Mouse (Mus musculus): ENCODE measurements around the gene Tpsg1. TPM values are rescaled to one million over a fixed set of nuclear protein-coding genes. Genes with fewer than 3 reads are reported as not detected.

The Tpsg1 gene
- polyA plus RNA-seq (2016; fragmentation: Nextera tagmentation; extraction: Ambion mirVana), result 0.31 and 0.43 TPM in 2 replicates

- Histone ChIP-seq H3K4me1 (no peaks in the 10 kb centered on the region), H3K27me3 (replicated peaks) (peaks cover 5% of the 10 kb centered on the region; the same call in 1 of the 2 replicates), H3K4me3 (no peak within 1 kb of the TSS), H3K9me3 (no peaks in the 10 kb centered on the region), H3K27ac (no peak within 1 kb of the TSS), H3K9ac (no peak within 1 kb of the TSS), H3K36me3 (no peaks in the 10 kb centered on the region), H3K4me2 (replicated peaks) (no peak within 1 kb of the TSS)
- WGBS, result 81% methylated on average over 3 of the region's 3 CpGs
- no peak for ATAC-seq (ENCODE audit: low FRiP score, low read depth)
These were observed at the start of gene Tpsg1 for GRCm38 (mm10) chr17:25368973-25369372. TSS of gene Tpsg1 (plus strand) at chr17:25369273.

GRCm38 (mm10) chr17:25320819-25321218 lies 48.3 kb upstream of the Tpsg1 start:
- H3K27me3 ChIP-seq (replicated peaks), result peaks cover 3% of the 10 kb centered on the region; the same call in 1 of the 2 replicates
- H3K4me2 ChIP-seq (replicated peaks), result no peak overlapping the region
- no peaks in the 10 kb centered on the region for H3K9me3 ChIP-seq
- H3K4me1 ChIP-seq, result no peaks in the 10 kb centered on the region
- H3K9ac ChIP-seq, result no peak overlapping the region
- ATAC-seq (ENCODE audit: low FRiP score, low read depth), result no peak
- no peak overlapping the region for H3K27ac ChIP-seq
- 93% methylated on average over 8 of the region's 8 CpGs for WGBS
- H3K4me3 ChIP-seq, result no peak overlapping the region
- no peaks in the 10 kb centered on the region for H3K36me3 ChIP-seq

- Histone ChIP-seq H3K27ac (no peak overlapping the region), H3K4me3 (no peak overlapping the region), H3K4me1 (no peaks in the 10 kb centered on the region), H3K27me3 (replicated peaks) (peaks cover 3% of the 10 kb centered on the region; the same call in 1 of the 2 replicates), H3K36me3 (no peaks in the 10 kb centered on the region), H3K9me3 (no peaks in the 10 kb centered on the region), H3K9ac (no peak overlapping the region), H3K4me2 (replicated peaks) (no peak overlapping the region)
- 24% methylated on average over 2 of the region's 2 CpGs for WGBS
- no peak for ATAC-seq (ENCODE audit: low FRiP score, low read depth)
These were observed 46.1 kb upstream of the Tpsg1 start for GRCm38 (mm10) chr17:25322930-25323329.

GRCm38 (mm10) chr17:25332321-25332720 lies 36.8 kb upstream of the Tpsg1 start:
- no peak overlapping the region for H3K27ac ChIP-seq
- peaks cover 5% of the 10 kb centered on the region for H3K27me3 ChIP-seq (replicated peaks)
- H3K9me3 ChIP-seq, result no peaks in the 10 kb centered on the region
- H3K4me1 ChIP-seq, result no peaks in the 10 kb centered on the region
- no peak for ATAC-seq (ENCODE audit: low FRiP score, low read depth)
- H3K9ac ChIP-seq, result no peak overlapping the region
- no peak overlapping the region for H3K4me2 ChIP-seq (replicated peaks)
- H3K36me3 ChIP-seq, result no peaks in the 10 kb centered on the region
- WGBS, result 79% methylated on average over 9 of the region's 9 CpGs
- no peak overlapping the region for H3K4me3 ChIP-seq

- WGBS, result 1% methylated on average over 8 of the region's 8 CpGs
- no peaks in the 10 kb centered on the region for H3K4me1 ChIP-seq
- peaks cover 5% of the 10 kb centered on the region for H3K27me3 ChIP-seq (replicated peaks)
- H3K27ac ChIP-seq, result no peak overlapping the region
- no peak overlapping the region for H3K4me3 ChIP-seq
- no peak overlapping the region for H3K9ac ChIP-seq
- no peak for ATAC-seq (ENCODE audit: low FRiP score, low read depth)
- no peak overlapping the region for H3K4me2 ChIP-seq (replicated peaks)
- no peaks in the 10 kb centered on the region for H3K9me3 ChIP-seq
- H3K36me3 ChIP-seq, result no peaks in the 10 kb centered on the region
These were observed 35.1 kb upstream of the Tpsg1 start for GRCm38 (mm10) chr17:25333943-25334342.

GRCm38 (mm10) chr17:25338218-25338617 lies 30.9 kb upstream of the Tpsg1 start:
- H3K36me3 ChIP-seq, result no peaks in the 10 kb centered on the region
- no peak for ATAC-seq (ENCODE audit: low FRiP score, low read depth)
- peaks cover 1% of the 10 kb centered on the region for H3K27me3 ChIP-seq (replicated peaks)
- WGBS, result 78% methylated on average over 4 of the region's 4 CpGs
- H3K27ac ChIP-seq, result no peak overlapping the region
- H3K9ac ChIP-seq, result no peak overlapping the region
- H3K4me1 ChIP-seq, result no peaks in the 10 kb centered on the region
- H3K4me3 ChIP-seq, result no peak overlapping the region
- H3K9me3 ChIP-seq, result no peaks in the 10 kb centered on the region
- H3K4me2 ChIP-seq (replicated peaks), result no peak overlapping the region

GRCm38 (mm10) chr17:25340003-25340402 lies 29.1 kb upstream of the Tpsg1 start:
- no peak overlapping the region for H3K9ac ChIP-seq
- H3K27me3 ChIP-seq (replicated peaks), result no peaks in the 10 kb centered on the region; the same call in none of the 2 replicates
- ATAC-seq (ENCODE audit: low FRiP score, low read depth), result no peak
- no peaks in the 10 kb centered on the region for H3K36me3 ChIP-seq
- no peaks in the 10 kb centered on the region for H3K4me1 ChIP-seq
- H3K4me2 ChIP-seq (replicated peaks), result no peak overlapping the region
- no peak overlapping the region for H3K27ac ChIP-seq
- H3K4me3 ChIP-seq, result no peak overlapping the region
- WGBS, result 87% methylated on average over 6 of the region's 6 CpGs
- H3K9me3 ChIP-seq, result no peaks in the 10 kb centered on the region

GRCm38 (mm10) chr17:25341490-25341889 lies 27.6 kb upstream of the Tpsg1 start:
- WGBS, result 77% methylated on average over 3 of the region's 3 CpGs
- no peak overlapping the region for H3K4me2 ChIP-seq (replicated peaks)
- no peak for ATAC-seq (ENCODE audit: low FRiP score, low read depth)
- H3K9ac ChIP-seq, result no peak overlapping the region
- H3K9me3 ChIP-seq, result no peaks in the 10 kb centered on the region
- no peak overlapping the region for H3K4me3 ChIP-seq
- no peaks in the 10 kb centered on the region for H3K4me1 ChIP-seq
- no peaks in the 10 kb centered on the region for H3K36me3 ChIP-seq
- H3K27me3 ChIP-seq (replicated peaks), result no peaks in the 10 kb centered on the region; the same call in 1 of the 2 replicates
- no peak overlapping the region for H3K27ac ChIP-seq

- no peak within 1 kb of the TSS for H3K27ac ChIP-seq
- H3K9ac ChIP-seq, result no peak within 1 kb of the TSS
- H3K4me1 ChIP-seq, result no peaks in the 10 kb centered on the region
- H3K36me3 ChIP-seq, result no peaks in the 10 kb centered on the region
- H3K9me3 ChIP-seq, result no peaks in the 10 kb centered on the region
- WGBS, result 93% methylated on average over 4 of the region's 4 CpGs
- H3K4me3 ChIP-seq, result no peak within 1 kb of the TSS
- H3K27me3 ChIP-seq (replicated peaks), result no peaks in the 10 kb centered on the region
- no peak for ATAC-seq (ENCODE audit: low FRiP score, low read depth)
- H3K4me2 ChIP-seq (replicated peaks), result no peak within 1 kb of the TSS
These were observed 23.6 kb upstream of the Tpsg1 start, which contains the start of gene Tpsab1 for GRCm38 (mm10) chr17:25345462-25345861. TSS of gene Tpsab1 (minus strand) at chr17:25345562.

GRCm38 (mm10) chr17:25361291-25361690 lies 7.8 kb upstream of the Tpsg1 start:
- Histone ChIP-seq H3K27ac (no peak overlapping the region), H3K4me3 (no peak overlapping the region), H3K9ac (no peak overlapping the region), H3K4me2 (replicated peaks) (no peak overlapping the region), H3K36me3 (no peaks in the 10 kb centered on the region), H3K27me3 (replicated peaks) (no peaks in the 10 kb centered on the region), H3K4me1 (no peaks in the 10 kb centered on the region), H3K9me3 (no peaks in the 10 kb centered on the region)
- 67% methylated on average over 2 of the region's 2 CpGs for WGBS
- ATAC-seq (ENCODE audit: low FRiP score, low read depth), result no peak

- Histone ChIP-seq H3K9me3 (no peaks in the 10 kb centered on the region), H3K27me3 (replicated peaks) (no peaks in the 10 kb centered on the region), H3K4me2 (replicated peaks) (no peak overlapping the region), H3K4me3 (no peak overlapping the region), H3K36me3 (no peaks in the 10 kb centered on the region), H3K4me1 (no peaks in the 10 kb centered on the region), H3K9ac (no peak overlapping the region), H3K27ac (no peak overlapping the region)
- no peak for ATAC-seq (ENCODE audit: low FRiP score, low read depth)
- 17% methylated on average over 1 of the region's 1 CpGs for WGBS
These were observed 5.3 kb upstream of the Tpsg1 start for GRCm38 (mm10) chr17:25363726-25364125.

- H3K27ac ChIP-seq, result no peak within 1 kb of the TSS
- no peaks in the 10 kb centered on the region for H3K27me3 ChIP-seq (replicated peaks)
- ATAC-seq (ENCODE audit: low FRiP score, low read depth), result no peak
- no peak within 1 kb of the TSS for H3K4me2 ChIP-seq (replicated peaks)
- H3K9me3 ChIP-seq, result no peaks in the 10 kb centered on the region
- H3K4me1 ChIP-seq, result no peaks in the 10 kb centered on the region
- no peak within 1 kb of the TSS for H3K4me3 ChIP-seq
- WGBS, result 74% methylated on average over 2 of the region's 2 CpGs
- no peaks in the 10 kb centered on the region for H3K36me3 ChIP-seq
- H3K9ac ChIP-seq, result no peak within 1 kb of the TSS
These were observed 3.1 kb upstream of the Tpsg1 start, which contains the start of gene Tpsb2 for GRCm38 (mm10) chr17:25366005-25366404. TSS of gene Tpsb2 (plus strand) at chr17:25366305.

GRCm38 (mm10) chr17:25372491-25372890 lies 3.4 kb downstream of the Tpsg1 start:
- 83% methylated on average over 8 of the region's 8 CpGs for WGBS
- peaks cover 5% of the 10 kb centered on the region; the same call in 1 of the 2 replicates for H3K27me3 ChIP-seq (replicated peaks)
- no peak overlapping the region for H3K4me3 ChIP-seq
- H3K4me1 ChIP-seq, result no peaks in the 10 kb centered on the region
- H3K36me3 ChIP-seq, result peaks cover 21% of the 10 kb centered on the region
- no peak overlapping the region for H3K9ac ChIP-seq
- no peaks in the 10 kb centered on the region for H3K9me3 ChIP-seq
- ATAC-seq (ENCODE audit: low FRiP score, low read depth), result no peak
- no peak overlapping the region for H3K4me2 ChIP-seq (replicated peaks)
- no peak overlapping the region for H3K27ac ChIP-seq

Data from neural tube, embryonic 12.5 days (tissue).